Mouse (Mus musculus) cortical plate, adult 2 months (tissue): ENCODE measurements around the gene Parp12. TPM values are rescaled to one million over a fixed set of nuclear protein-coding genes. Genes with fewer than 3 reads are reported as not detected.

Experiments
- H3K27ac ChIP-seq: fragments of 200-500 bp; 2 replicates; pipeline ENCODE4 v1.5.1; 2012; ENCODE audit warnings: low read length, control low read depth, inconsistent platforms; ENCODE audit not compliant: insufficient read depth
- H3K4me1 ChIP-seq: fragments of 200-500 bp; 2 replicates; pipeline ENCODE4 v1.6.1; 2011; ENCODE audit warnings: low read length; ENCODE audit not compliant: control insufficient read depth, insufficient read depth
- H3K4me3 ChIP-seq: fragments of 200-500 bp; 2 replicates; pipeline ENCODE4 v1.5.1; 2011; ENCODE audit warnings: mild to moderate bottlenecking, low read length, control low read depth; ENCODE audit not compliant: insufficient read depth
- CTCF ChIP-seq: fragments of 200-500 bp; IDR thresholded peaks from 2 replicates; pipeline ENCODE4 v1.5.1; 2011; ENCODE audit warnings: mild to moderate bottlenecking, control low read depth, low read length; ENCODE audit not compliant: insufficient read depth; ENCODE audit errors: extremely low read depth
- POLR2A ChIP-seq: fragments of 200-500 bp; IDR thresholded peaks from 2 replicates; pipeline ENCODE4 v1.6.1; 2011; ENCODE audit warnings: mild to moderate bottlenecking, low read length, control low read depth; ENCODE audit not compliant: insufficient read depth; ENCODE audit errors: extremely low read depth
- polyA plus RNA-seq: library from polyadenylated mRNA; depleted of rRNA; stranded (reverse); fragments of >200 nt; gene quantifications from 2 replicates; pipeline ENCODE4 v1.2.3, GENCODE M21; 2012; rRNA removed

Gene Parp12
- polyA plus RNA-seq: 17.1 and 19.3 TPM in 2 replicates

DNA sequence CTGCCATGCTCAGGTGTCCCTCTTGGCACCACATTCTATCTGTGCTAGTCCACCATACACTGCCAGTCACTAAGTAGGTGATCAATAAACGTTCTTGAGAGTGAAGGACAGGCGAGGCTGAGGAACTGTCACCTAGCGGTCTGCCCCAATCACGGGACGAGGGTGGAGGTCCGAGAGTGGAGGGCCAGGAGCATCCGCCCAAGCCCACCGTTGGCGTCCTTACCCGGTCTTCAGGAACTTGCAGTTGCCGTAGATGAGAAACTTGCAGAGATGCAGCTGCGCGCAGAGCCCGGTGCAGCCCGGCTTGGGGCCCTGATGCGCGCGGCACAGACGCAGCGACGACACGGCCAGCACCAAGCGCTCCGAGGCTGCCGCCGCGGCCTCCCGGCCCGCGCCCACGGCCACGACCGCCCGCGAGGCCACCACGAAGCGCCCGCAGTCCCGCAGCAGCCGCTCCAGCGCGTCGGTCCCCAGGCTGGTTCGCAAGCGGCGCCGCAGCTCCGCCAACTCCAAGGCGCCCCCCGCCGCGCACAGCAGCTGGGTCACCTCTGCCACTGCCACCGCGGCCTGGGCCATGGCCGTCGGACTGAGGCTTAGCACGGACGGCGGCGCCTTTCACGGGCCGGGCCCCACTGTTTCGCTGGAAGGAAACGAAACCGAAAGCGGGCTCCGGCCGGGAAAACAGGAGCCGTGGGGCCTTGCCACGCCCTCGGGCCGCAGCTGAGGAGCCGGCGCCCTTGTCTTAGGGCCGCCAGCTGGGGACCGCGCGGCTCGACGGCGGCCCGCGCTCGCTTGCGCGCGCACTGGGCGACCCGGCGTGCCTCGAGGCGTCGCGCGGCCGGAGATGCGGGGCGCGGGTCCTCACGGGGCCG lies at the start of gene Parp12:
Gene Parp12, minus strand, starts transcription at position 766 of the 872 bp plus-strand sequence.
- Histone ChIP-seq H3K4me3 (peak within 1 kb of the TSS; percentile 41), H3K27ac (peak within 1 kb of the TSS; percentile 70; the same call in 1 of the 2 replicates), H3K4me1 (no peaks in the 10 kb centered on the region)
- TF ChIP-seq POLR2A: no peak
- TF ChIP-seq CTCF: no peak

DNA sequence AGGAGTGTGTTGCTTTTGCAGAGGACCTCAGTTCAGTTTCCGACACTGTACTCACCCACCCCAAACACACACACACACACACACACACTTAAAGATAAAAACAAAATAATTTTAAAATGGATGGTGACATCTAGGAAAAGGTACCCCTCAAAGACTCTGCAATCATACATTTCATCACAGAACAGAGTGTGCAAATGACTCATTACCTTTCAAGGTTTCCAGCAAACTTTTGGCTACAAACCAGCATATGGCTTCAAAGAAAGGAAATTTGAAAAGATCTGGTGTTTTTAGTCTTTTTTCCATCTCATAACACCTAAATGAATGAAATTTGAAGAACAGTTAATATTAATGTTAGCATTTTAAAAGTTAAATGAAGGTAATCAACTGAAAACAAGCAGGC lies 46.7 kb upstream of the Parp12 start:
- H3K4me3 ChIP-seq: no peak overlapping the region
- no peaks in the 10 kb centered on the region for H3K4me1 ChIP-seq
- H3K27ac ChIP-seq: no peak overlapping the region
- TF ChIP-seq POLR2A: no peak
- no peak for TF ChIP-seq CTCF

DNA sequence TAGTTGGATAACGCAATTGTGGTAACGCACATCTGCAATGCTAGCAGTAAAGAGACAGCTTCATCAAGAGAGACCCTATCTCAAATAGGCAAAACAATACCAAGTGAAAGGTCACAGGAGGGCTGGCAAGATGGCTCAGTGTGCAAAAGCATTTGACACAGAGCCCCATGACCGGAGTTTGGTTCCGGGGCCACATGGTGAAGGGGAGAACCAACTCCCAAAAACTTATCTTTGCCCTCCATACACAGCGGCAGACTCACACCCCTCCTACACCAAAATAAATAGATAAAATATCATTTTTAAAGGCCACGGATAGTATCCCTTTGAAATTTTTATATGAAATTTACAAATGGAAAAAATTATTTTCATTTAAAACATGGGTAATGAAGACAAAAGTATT lies 43.8 kb upstream of the Parp12 start:
- Histone ChIP-seq H3K27ac (no peak overlapping the region), H3K4me1 (no peaks in the 10 kb centered on the region), H3K4me3 (no peak overlapping the region)
- TF ChIP-seq CTCF (no peak), POLR2A (no peak)

DNA sequence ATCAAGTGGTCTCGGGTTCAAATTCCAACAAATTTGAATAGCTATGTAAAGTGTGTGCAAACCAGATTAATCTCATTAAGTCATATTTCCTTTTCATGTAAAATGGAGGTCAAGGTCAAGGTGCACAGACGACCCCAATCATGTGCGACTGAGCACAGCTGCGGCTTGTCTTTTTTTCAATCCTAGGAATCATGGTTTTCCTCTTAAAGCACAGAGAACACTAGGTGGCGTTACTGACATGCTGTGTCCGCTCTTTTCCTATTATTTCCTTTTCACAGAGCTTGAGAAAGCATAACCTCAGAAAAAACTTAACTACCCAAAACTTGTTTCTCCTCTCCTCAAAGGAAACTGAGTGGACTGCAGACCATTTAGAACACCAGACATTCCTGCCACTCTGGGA lies 27.9 kb upstream of the Parp12 start:
- Histone ChIP-seq H3K4me3 (no peak overlapping the region), H3K4me1 (no peaks in the 10 kb centered on the region), H3K27ac (no peak overlapping the region)
- TF ChIP-seq POLR2A (no peak), CTCF (no peak; the same call in 1 of the 2 replicates)

DNA sequence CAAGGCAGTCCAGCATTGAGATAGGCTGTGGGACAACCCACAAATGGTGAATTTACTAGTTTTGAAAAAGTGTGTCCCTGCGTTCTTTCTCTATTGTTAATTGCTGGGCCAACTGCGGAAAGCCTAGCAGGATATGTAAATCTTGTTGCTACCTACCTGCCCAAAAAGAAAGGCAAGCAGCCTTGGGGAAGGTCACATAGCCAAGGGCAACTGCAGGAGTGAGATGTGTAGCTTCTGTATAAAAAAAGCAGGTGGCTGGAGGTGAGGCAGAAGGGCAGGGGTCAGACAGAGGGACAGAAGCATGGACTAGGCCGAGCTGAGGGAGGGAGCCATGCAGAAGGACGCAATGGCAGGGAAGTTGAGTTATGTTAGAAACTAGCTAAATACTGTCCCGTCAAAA lies 14.4 kb upstream of the Parp12 start:
- Histone ChIP-seq H3K4me1 (no peaks in the 10 kb centered on the region), H3K4me3 (no peak overlapping the region), H3K27ac (no peak overlapping the region)
- no peak for TF ChIP-seq POLR2A
- no peak for TF ChIP-seq CTCF

DNA sequence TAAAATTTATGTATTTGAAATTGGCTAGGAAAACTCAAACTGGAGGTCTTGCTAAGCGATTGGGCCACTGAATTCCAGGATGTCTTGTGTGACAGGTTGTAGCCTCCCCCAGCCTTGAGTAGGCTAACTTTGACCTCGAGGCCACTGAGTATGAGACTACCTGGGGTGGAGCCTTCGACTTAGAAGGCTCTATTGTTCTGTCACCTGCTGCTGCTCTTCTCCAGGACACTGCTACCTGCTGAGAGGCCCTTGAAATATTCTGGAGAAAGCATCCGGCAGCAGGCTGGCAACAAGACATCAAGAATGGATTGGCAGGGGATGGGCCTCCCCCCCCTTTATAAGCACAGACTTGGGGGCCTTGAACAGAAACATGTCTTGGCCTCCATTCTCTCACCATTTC lies 13.3 kb upstream of the Parp12 start:
- no peaks in the 10 kb centered on the region for H3K4me1 ChIP-seq
- H3K27ac ChIP-seq: no peak overlapping the region
- no peak overlapping the region for H3K4me3 ChIP-seq
- TF ChIP-seq CTCF (no peak), POLR2A (no peak)

DNA sequence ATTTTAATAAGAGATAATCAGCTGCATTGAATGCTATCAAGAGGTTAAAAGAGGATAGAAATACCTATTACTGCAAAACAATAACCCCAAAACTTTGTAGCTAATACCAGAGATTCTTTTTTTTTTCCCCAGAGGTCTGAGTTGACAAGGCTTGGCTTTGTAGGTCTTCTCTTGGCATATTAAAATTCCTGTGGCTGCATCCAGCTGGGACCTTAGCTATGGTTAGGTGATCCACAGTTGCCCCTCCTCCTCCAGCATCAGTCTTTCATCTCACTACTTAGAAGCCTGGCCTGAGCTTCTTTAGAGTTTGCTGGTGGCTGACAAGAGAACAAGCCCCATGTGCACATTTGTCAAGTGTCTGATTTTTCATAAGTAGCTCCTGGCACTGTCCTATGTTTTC lies 6.6 kb upstream of the Parp12 start:
- H3K4me3 ChIP-seq: no peak overlapping the region
- no peak overlapping the region for H3K27ac ChIP-seq
- TF ChIP-seq CTCF (no peak), POLR2A (no peak)
- no peaks in the 10 kb centered on the region for H3K4me1 ChIP-seq

DNA sequence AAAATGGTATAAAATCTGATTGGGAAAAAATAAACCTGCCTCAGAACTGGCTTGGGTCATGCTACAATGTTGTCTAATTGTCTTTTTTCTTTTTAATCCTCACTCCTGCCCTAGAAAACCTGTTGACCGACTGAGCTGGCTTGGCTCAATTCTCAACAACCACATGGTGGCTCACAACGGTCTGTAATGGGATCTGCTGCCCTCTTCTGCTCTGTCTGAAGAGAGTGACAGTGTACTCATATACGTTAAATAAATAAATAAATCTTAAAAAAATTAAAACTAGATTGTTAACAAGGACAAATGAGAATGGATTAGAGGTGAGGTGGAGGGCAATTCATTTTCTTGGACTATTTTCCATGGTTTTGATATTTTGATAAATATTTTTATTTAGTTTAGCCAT lies 2.5 kb upstream of the Parp12 start:
- Histone ChIP-seq H3K4me3 (no peak overlapping the region), H3K4me1 (no peaks in the 10 kb centered on the region), H3K27ac (no peak overlapping the region)
- TF ChIP-seq POLR2A (no peak), CTCF (0 out of 2 replicates have a peak, but pooled peaks have one; percentile 3)

DNA sequence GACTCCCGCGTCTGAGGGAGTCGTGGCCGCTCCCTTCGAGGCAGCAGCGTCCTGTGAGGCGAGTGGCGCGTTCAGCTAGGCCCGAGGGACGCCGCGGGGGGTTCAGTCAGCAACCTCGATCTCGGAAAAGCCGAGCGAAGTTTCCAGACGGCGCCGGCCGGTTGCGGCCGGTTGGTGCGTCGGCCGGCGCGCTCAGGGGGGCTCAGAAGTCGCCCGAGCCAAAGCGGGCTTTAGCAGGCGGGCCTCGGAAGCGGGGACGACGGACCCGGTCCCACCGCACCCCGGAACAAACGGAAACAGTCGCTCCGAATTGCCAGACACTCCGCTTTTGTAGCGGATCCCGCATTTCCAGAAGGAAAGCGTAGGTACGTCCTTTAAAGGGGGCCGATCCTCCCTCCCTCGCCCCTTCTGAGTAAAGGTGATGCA lies 320 bp upstream of the Parp12 start:
- Histone ChIP-seq H3K27ac (0 out of 2 replicates have a peak overlapping the region, but pooled peaks have one; percentile 70), H3K4me3 (peak overlapping the region; percentile 41), H3K4me1 (no peaks in the 10 kb centered on the region)
- TF ChIP-seq CTCF: no peak
- TF ChIP-seq POLR2A: no peak

DNA sequence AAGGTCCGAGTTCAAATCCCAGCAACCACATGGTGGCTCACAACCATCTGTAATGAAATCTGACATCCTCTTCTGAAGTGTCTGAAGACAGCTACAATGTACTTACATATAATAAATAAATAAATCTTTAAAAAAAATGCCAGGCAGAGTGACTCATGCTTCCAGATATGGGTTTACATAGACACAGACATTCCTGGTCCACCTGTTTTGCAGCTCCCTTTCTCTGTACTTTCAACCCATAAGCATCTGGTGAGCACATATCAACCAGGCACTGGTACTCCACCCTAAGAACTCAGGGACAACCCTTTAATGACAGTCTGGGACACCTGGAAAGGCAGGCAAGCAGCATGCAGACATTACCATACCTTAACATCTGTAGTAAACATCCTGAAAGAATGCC lies 2.7 kb downstream of the Parp12 start:
- no peak overlapping the region for H3K4me3 ChIP-seq
- no peak for TF ChIP-seq CTCF
- TF ChIP-seq POLR2A: no peak

More for the DNA sequence above, 2.7 kb downstream of the Parp12 start:
- Histone ChIP-seq H3K27ac (no peak overlapping the region), H3K4me1 (no peaks in the 10 kb centered on the region)
